8 mouse cellular contexts compared by ENCODE assay signal in genomic region chr2:90866524-90866923, GRCm38 (mm10). TPM values are rescaled to one million over a fixed set of nuclear protein-coding genes. Genes with fewer than 3 reads are reported as not detected.
A peak's percentile ranks its signal among the peaks of the same experiment; 100 is the strongest.
DNase-seq lines count a peak whose midpoint lies in the region; ATAC-seq and TF ChIP-seq lines count a peak whose summit lies in the region.

No protein-coding gene starts in this region.

- H3K4me1 ChIP-seq in CH12.LX (ENCODE audit: control insufficient read depth in 1 of 2, insufficient read depth in 2 of 2), result peaks cover 0 to under 1% of the 10 kb centered on the region in 2 experiments; a peak in 1 of 4 replicates
- H3K4me1 ChIP-seq in forebrain, embryonic 12.5 days, result peaks cover 9% of the 10 kb centered on the region; the same call in 1 of the 2 replicates
- H3K4me1 ChIP-seq in heart, postnatal 0 days (ENCODE audit: control insufficient read depth, insufficient read depth), result peaks cover 17% of the 10 kb centered on the region
- H3K4me1 ChIP-seq in liver, embryonic 14.5 days (replicated peaks; ENCODE audit: control insufficient read depth in 2 of 2, insufficient read depth in 2 of 2, low read length in 1 of 2), result peaks cover 27 to 36% of the 10 kb centered on the region in 2 experiments
- H3K4me1 ChIP-seq in neural tube, embryonic 13.5 days (replicated peaks), result peaks cover 3% of the 10 kb centered on the region; the same call in 1 of the 2 replicates
- peaks cover 4% of the 10 kb centered on the region; the same call in 1 of the 2 replicates for H3K4me1 ChIP-seq in stomach, postnatal 0 days (replicated peaks; ENCODE audit: control insufficient read depth, insufficient read depth)

- peak; percentile 67 to 90 for TF ChIP-seq CTCF in CH12.LX (conservative IDR thresholded peaks at IDR 0.05 in 1 of 2, IDR thresholded peaks at IDR 0.05 in 1 of 2; ENCODE audit: low read depth in 2 of 2, low read length in 2 of 2)
- TF ChIP-seq CTCF in heart, postnatal 0 days (IDR thresholded peaks at IDR 0.05; ENCODE audit: low read depth), result peak; percentile 95
- TF ChIP-seq CTCF in liver, embryonic 14.5 days (IDR thresholded peaks at IDR 0.05; ENCODE audit: low read depth), result peak; percentile 98
- peak; percentile 96 for TF ChIP-seq CTCF in stomach, postnatal 0 days (IDR thresholded peaks at IDR 0.05; ENCODE audit: low read depth)

- H3K4me2 ChIP-seq in CH12.LX (ENCODE audit: insufficient read depth, low read depth, poor library complexity, severe bottlenecking), result no peak overlapping the region
- H3K4me2 ChIP-seq in forebrain, embryonic 12.5 days, result no peak overlapping the region
- no peak overlapping the region for H3K4me2 ChIP-seq in heart, postnatal 0 days (ENCODE audit: low read depth, low read length)
- no peak overlapping the region for H3K4me2 ChIP-seq in liver, embryonic 14.5 days (ENCODE audit: low read depth)
- H3K4me2 ChIP-seq in neural tube, embryonic 13.5 days, result no peak overlapping the region
- no peak overlapping the region for H3K4me2 ChIP-seq in stomach, postnatal 0 days (replicated peaks; ENCODE audit: low read depth)

- no peaks in the 10 kb centered on the region for H3K79me2 ChIP-seq in CH12.LX (replicated peaks; ENCODE audit: control insufficient read depth, extremely low read depth, insufficient read depth, poor library complexity, severe bottlenecking)

- TF ChIP-seq RAD21 in CH12.LX (IDR thresholded peaks at IDR 0.05; ENCODE audit: low read depth, low read length), result peak; percentile 83

- no peaks in the 10 kb centered on the region for H3K9me3 ChIP-seq in CH12.LX (replicated peaks; ENCODE audit: low read length)
- no peaks in the 10 kb centered on the region for H3K9me3 ChIP-seq in forebrain, embryonic 12.5 days
- no peaks in the 10 kb centered on the region for H3K9me3 ChIP-seq in heart, postnatal 0 days (replicated peaks; ENCODE audit: control insufficient read depth, low read length)
- no peaks in the 10 kb centered on the region for H3K9me3 ChIP-seq in liver, embryonic 14.5 days (ENCODE audit: control insufficient read depth, low read length)
- H3K9me3 ChIP-seq in neural tube, embryonic 13.5 days, result no peaks in the 10 kb centered on the region
- H3K9me3 ChIP-seq in stomach, postnatal 0 days (ENCODE audit: control insufficient read depth, low read length), result no peaks in the 10 kb centered on the region

- dilution Hi-C loops in CH12.LX (cut with MboI; ENCODE audit: extremely low pct_ligation_motif_present, extremely low pct_unique_long_range_greater_than_20kb, low sequenced_read_pairs), result no loop called here

- peak; percentile 71 for DNase-seq in CH12.LX (ENCODE audit: extremely low read depth)
- peak; percentile 84 for DNase-seq in c-Kit-positive CD71-positive TER-119-positive erythroid progenitor cells, embryonic 14.5 days (ENCODE audit: low spot score)
- peak; percentile 85 for DNase-seq in heart, postnatal 0 days (ENCODE audit: low spot score)
- peak; percentile 82 to 93 for DNase-seq in kidney, postnatal 36 days
- peak; percentile 59 to 67 (median 59) for DNase-seq in liver, embryonic 14.5 days (ENCODE audit: low read depth in 3 of 3, low spot score in 3 of 3)
- DNase-seq in stomach, postnatal 0 days (ENCODE audit: low spot score), result peak; percentile 84

- TF ChIP-seq POLR2A in CH12.LX (IDR thresholded peaks at IDR 0.05; ENCODE audit: low read depth, low read length), result no peak

- no peak overlapping the region for H3K27ac ChIP-seq in CH12.LX (ENCODE audit: insufficient read depth, low read depth)
- no peak overlapping the region for H3K27ac ChIP-seq in forebrain, embryonic 12.5 days
- no peak overlapping the region for H3K27ac ChIP-seq in heart, postnatal 0 days (ENCODE audit: low read depth)
- no peak overlapping the region for H3K27ac ChIP-seq in liver, embryonic 14.5 days
- no peak overlapping the region for H3K27ac ChIP-seq in neural tube, embryonic 13.5 days (replicated peaks)
- H3K27ac ChIP-seq in stomach, postnatal 0 days (replicated peaks), result no peak overlapping the region

- H3K36me3 ChIP-seq in CH12.LX (replicated peaks in 1 of 2; ENCODE audit: control insufficient read depth in 1 of 2, insufficient read depth in 1 of 2, low read length in 1 of 2), result peaks cover 18 to 64% of the 10 kb centered on the region in 2 experiments
- peaks cover 59% of the 10 kb centered on the region for H3K36me3 ChIP-seq in forebrain, embryonic 12.5 days (replicated peaks)
- peaks cover 59% of the 10 kb centered on the region for H3K36me3 ChIP-seq in heart, postnatal 0 days (replicated peaks; ENCODE audit: control insufficient read depth, insufficient read depth, low read length)
- peaks cover 24% of the 10 kb centered on the region for H3K36me3 ChIP-seq in liver, embryonic 14.5 days (replicated peaks; ENCODE audit: control insufficient read depth, insufficient read depth, low read depth)
- H3K36me3 ChIP-seq in neural tube, embryonic 13.5 days, result peaks cover 62% of the 10 kb centered on the region
- peaks cover 8% of the 10 kb centered on the region for H3K36me3 ChIP-seq in stomach, postnatal 0 days (ENCODE audit: control insufficient read depth, insufficient read depth, low read length)

- no peak for TF ChIP-seq EP300 in CH12.LX (IDR thresholded peaks at IDR 0.05; ENCODE audit: low read length)
- no peak for TF ChIP-seq EP300 in heart, postnatal 0 days (IDR thresholded peaks at IDR 0.05; ENCODE audit: low read depth)
- no peak for TF ChIP-seq EP300 in liver, embryonic 14.5 days (IDR thresholded peaks at IDR 0.05; ENCODE audit: low read depth)
- no peak for TF ChIP-seq EP300 in stomach, postnatal 0 days (optimal IDR thresholded peaks at IDR 0.05)

- no peaks in the 10 kb centered on the region for H3K27me3 ChIP-seq in CH12.LX (replicated peaks)
- no peaks in the 10 kb centered on the region for H3K27me3 ChIP-seq in forebrain, embryonic 12.5 days
- H3K27me3 ChIP-seq in heart, postnatal 0 days (ENCODE audit: control insufficient read depth, insufficient read depth, low read length), result no peaks in the 10 kb centered on the region
- H3K27me3 ChIP-seq in liver, embryonic 14.5 days (ENCODE audit: control insufficient read depth, insufficient read depth, low read length), result no peaks in the 10 kb centered on the region
- no peaks in the 10 kb centered on the region for H3K27me3 ChIP-seq in neural tube, embryonic 13.5 days
- no peaks in the 10 kb centered on the region for H3K27me3 ChIP-seq in stomach, postnatal 0 days (ENCODE audit: control insufficient read depth, insufficient read depth, low read length)

- 29% methylated on average over 3 of the region's 3 CpGs for WGBS in forebrain, embryonic 12.5 days
- WGBS in heart, postnatal 0 days, result 11% methylated on average over 3 of the region's 3 CpGs
- 23% methylated on average over 3 of the region's 3 CpGs for WGBS in liver, embryonic 14.5 days (ENCODE audit: insufficient replicate concordance)
- 29% methylated on average over 3 of the region's 3 CpGs for WGBS in neural tube, embryonic 13.5 days
- WGBS in stomach, postnatal 0 days, result 9% methylated on average over 3 of the region's 3 CpGs

- in situ Hi-C loops in CH12.LX (cut with MboI; ENCODE audit: low pct_ligation_motif_present, low pct_unique_long_range_greater_than_20kb, low sequenced_read_pairs), result no loop called here

- no peak overlapping the region for H3K9ac ChIP-seq in CH12.LX (ENCODE audit: insufficient read depth, low read depth)
- H3K9ac ChIP-seq in forebrain, embryonic 12.5 days, result no peak overlapping the region
- no peak overlapping the region for H3K9ac ChIP-seq in heart, postnatal 0 days (replicated peaks; ENCODE audit: low read depth, low read length)
- no peak overlapping the region for H3K9ac ChIP-seq in liver, embryonic 14.5 days (replicated peaks)
- H3K9ac ChIP-seq in neural tube, embryonic 13.5 days, result no peak overlapping the region
- no peak overlapping the region for H3K9ac ChIP-seq in stomach, postnatal 0 days (ENCODE audit: low read length)

- no peak overlapping the region for H3K4me3 ChIP-seq in CH12.LX (replicated peaks in 1 of 3; ENCODE audit: low read depth in 2 of 3, low read length in 2 of 3, poor library complexity in 1 of 3)
- no peak overlapping the region for H3K4me3 ChIP-seq in forebrain, embryonic 12.5 days (replicated peaks)
- no peak overlapping the region for H3K4me3 ChIP-seq in heart, postnatal 0 days (ENCODE audit: low read depth, low read length)
- H3K4me3 ChIP-seq in liver, embryonic 14.5 days (ENCODE audit: insufficient read depth in 1 of 2, low read depth in 2 of 2, low read length in 2 of 2), result no peak overlapping the region
- no peak overlapping the region for H3K4me3 ChIP-seq in neural tube, embryonic 13.5 days
- no peak overlapping the region for H3K4me3 ChIP-seq in stomach, postnatal 0 days (ENCODE audit: low read depth, low read length)

- peak; percentile 89 for ATAC-seq in forebrain, embryonic 12.5 days (ENCODE audit: low FRiP score)
- peak; percentile 80 for ATAC-seq in heart, postnatal 0 days (ENCODE audit: insufficient read depth, low read depth)
- ATAC-seq in liver, embryonic 14.5 days (ENCODE audit: insufficient read depth), result peak; percentile 38; the same call in 1 of the 2 replicates
- peak; percentile 84 for ATAC-seq in neural tube, embryonic 13.5 days (ENCODE audit: low read depth)
- ATAC-seq in stomach, postnatal 0 days (ENCODE audit: low FRiP score, low TSS enrichment), result peak; percentile 92

RNA-seq across cellular contexts. Expression of gene C1qtnf4, which starts 19.1 kb away (rescaled TPM):
- total RNA-seq in CH12.LX (2012; rRNA removed), result not detected in 2 replicates
- not detected in 2 replicates for total RNA-seq in CH12.LX (2014; rRNA removed)
- polyA plus RNA-seq in CH12.LX (2012; ENCODE audit: insufficient read length, low read depth), result not detected in 2 replicates
- polyA plus RNA-seq in forebrain, embryonic 12.5 days (2016; fragmentation: Nextera tagmentation; extraction: Ambion mirVana), result 15.9 and 28.0 TPM in 2 replicates
- total RNA-seq in heart, postnatal 0 days (2014; rRNA removed; ENCODE audit: low replicate concordance), result 15.5 and 18.7 TPM in 2 replicates
- 23.7 and 28.1 TPM in 2 replicates for polyA plus RNA-seq in heart, postnatal 0 days (2015; fragmentation: Nextera tagmentation; extraction: Ambion mirVana)
- polyA plus RNA-seq in liver, embryonic 14.5 days (2012; rRNA removed), result 1.9 and 2.2 TPM in 2 replicates
- polyA plus RNA-seq in liver, embryonic 14.5 days (2014; fragmentation: Nextera tagmentation; extraction: Ambion mirVana), result 2.5 and 2.7 TPM in 2 replicates
- 94.0 and 113 TPM in 2 replicates for polyA plus RNA-seq in neural tube, embryonic 13.5 days (2015; fragmentation: Nextera tagmentation; extraction: Ambion mirVana)
- 19.4 and 20.7 TPM in 2 replicates for polyA plus RNA-seq in stomach, postnatal 0 days (2015; fragmentation: Nextera tagmentation; extraction: Ambion mirVana)

RNA-seq across cellular contexts. Expression of gene Mtch2, which starts 19.6 kb away (rescaled TPM):
- total RNA-seq in CH12.LX (2012; rRNA removed) (70.0 and 82.8 TPM in 2 replicates), CH12.LX (2014; rRNA removed) (158 and 173 TPM in 2 replicates)
- 162 and 209 TPM in 2 replicates for polyA plus RNA-seq in CH12.LX (2012; ENCODE audit: insufficient read length, low read depth)
- 214 and 215 TPM in 2 replicates for polyA plus RNA-seq in forebrain, embryonic 12.5 days (2016; fragmentation: Nextera tagmentation; extraction: Ambion mirVana)
- 181 and 206 TPM in 2 replicates for total RNA-seq in heart, postnatal 0 days (2014; rRNA removed; ENCODE audit: low replicate concordance)
- 246 and 266 TPM in 2 replicates for polyA plus RNA-seq in heart, postnatal 0 days (2015; fragmentation: Nextera tagmentation; extraction: Ambion mirVana)
- 43.9 and 52.2 TPM in 2 replicates for polyA plus RNA-seq in liver, embryonic 14.5 days (2012; rRNA removed)
- polyA plus RNA-seq in liver, embryonic 14.5 days (2014; fragmentation: Nextera tagmentation; extraction: Ambion mirVana), result 128 and 135 TPM in 2 replicates
- polyA plus RNA-seq in neural tube, embryonic 13.5 days (2015; fragmentation: Nextera tagmentation; extraction: Ambion mirVana), result 257 and 263 TPM in 2 replicates
- 151 and 155 TPM in 2 replicates for polyA plus RNA-seq in stomach, postnatal 0 days (2015; fragmentation: Nextera tagmentation; extraction: Ambion mirVana)

RNA-seq across cellular contexts. Expression of gene Kbtbd4, which starts 38.0 kb away (rescaled TPM):
- total RNA-seq in CH12.LX (2012; rRNA removed), result 20.5 and 28.4 TPM in 2 replicates
- total RNA-seq in CH12.LX (2014; rRNA removed), result 19.5 and 20.1 TPM in 2 replicates
- 21.7 and 24.9 TPM in 2 replicates for polyA plus RNA-seq in CH12.LX (2012; ENCODE audit: insufficient read length, low read depth)
- 59.1 and 61.2 TPM in 2 replicates for polyA plus RNA-seq in forebrain, embryonic 12.5 days (2016; fragmentation: Nextera tagmentation; extraction: Ambion mirVana)
- 19.5 and 28.3 TPM in 2 replicates for total RNA-seq in heart, postnatal 0 days (2014; rRNA removed; ENCODE audit: low replicate concordance)
- polyA plus RNA-seq in heart, postnatal 0 days (2015; fragmentation: Nextera tagmentation; extraction: Ambion mirVana), result 16.4 and 17.8 TPM in 2 replicates
- 7.9 and 8.8 TPM in 2 replicates for polyA plus RNA-seq in liver, embryonic 14.5 days (2012; rRNA removed)
- 13.4 and 14.6 TPM in 2 replicates for polyA plus RNA-seq in liver, embryonic 14.5 days (2014; fragmentation: Nextera tagmentation; extraction: Ambion mirVana)
- polyA plus RNA-seq in neural tube, embryonic 13.5 days (2015; fragmentation: Nextera tagmentation; extraction: Ambion mirVana), result 51.2 and 51.6 TPM in 2 replicates
- 16.4 and 18.4 TPM in 2 replicates for polyA plus RNA-seq in stomach, postnatal 0 days (2015; fragmentation: Nextera tagmentation; extraction: Ambion mirVana)

RNA-seq across cellular contexts. Expression of gene Ndufs3, which starts 38.1 kb away (rescaled TPM):
- total RNA-seq in CH12.LX (2012; rRNA removed) (133 and 146 TPM in 2 replicates), CH12.LX (2014; rRNA removed) (182 and 195 TPM in 2 replicates)
- polyA plus RNA-seq in CH12.LX (2012; ENCODE audit: insufficient read length, low read depth), result 185 and 190 TPM in 2 replicates
- 188 and 192 TPM in 2 replicates for polyA plus RNA-seq in forebrain, embryonic 12.5 days (2016; fragmentation: Nextera tagmentation; extraction: Ambion mirVana)
- 556 and 596 TPM in 2 replicates for total RNA-seq in heart, postnatal 0 days (2014; rRNA removed; ENCODE audit: low replicate concordance)
- polyA plus RNA-seq in heart, postnatal 0 days (2015; fragmentation: Nextera tagmentation; extraction: Ambion mirVana), result 620 and 652 TPM in 2 replicates
- polyA plus RNA-seq in liver, embryonic 14.5 days (2012; rRNA removed), result 73.4 and 79.0 TPM in 2 replicates
- 138 and 144 TPM in 2 replicates for polyA plus RNA-seq in liver, embryonic 14.5 days (2014; fragmentation: Nextera tagmentation; extraction: Ambion mirVana)
- 211 and 216 TPM in 2 replicates for polyA plus RNA-seq in neural tube, embryonic 13.5 days (2015; fragmentation: Nextera tagmentation; extraction: Ambion mirVana)
- polyA plus RNA-seq in stomach, postnatal 0 days (2015; fragmentation: Nextera tagmentation; extraction: Ambion mirVana), result 224 and 230 TPM in 2 replicates

Comparison
In these comparisons a context has a peak if more than half of its experiments do, and no peak if none do; other contexts are left out.
1. ATAC-seq: peak in every context shown above with its lines; median percentile 92 in stomach, postnatal 0 days; 89 in forebrain, embryonic 12.5 days; 84 in neural tube, embryonic 13.5 days; 80 in heart, postnatal 0 days; 38 in liver, embryonic 14.5 days.